Mouse (Mus musculus) midbrain, embryonic 10.5 days (tissue): ENCODE data around the gene Wbp2. TPM values are rescaled to one million over a fixed set of nuclear protein-coding genes. Genes with fewer than 3 reads are reported as not detected.
A peak's percentile ranks its signal among the peaks of the same experiment; 100 is the strongest.

Experiments
- DNase-seq: peaks from one replicate; pipeline ENCODE4 v3.0.0-alpha.2; 2017; ENCODE audit warnings: low spot score
- H3K27ac ChIP-seq: fragments of 300-500 bp; sonication (generic); replicated peaks from 2 replicates; pipeline ENCODE4 v1.5.1; 2016; ENCODE audit warnings: mild to moderate bottlenecking
- H3K27me3 ChIP-seq: fragments of 300-500 bp; sonication (generic); 2 replicates; pipeline ENCODE4 v1.6.1; 2016; ENCODE audit warnings: low read depth, mild to moderate bottlenecking; ENCODE audit not compliant: poor library complexity, severe bottlenecking
- H3K36me3 ChIP-seq: fragments of 300-500 bp; sonication (generic); 2 replicates; pipeline ENCODE4 v1.6.1; 2016; ENCODE audit warnings: mild to moderate bottlenecking, moderate library complexity
- H3K4me1 ChIP-seq: fragments of 300-500 bp; sonication (generic); 2 replicates; pipeline ENCODE4 v1.6.1; 2016
- H3K4me3 ChIP-seq: fragments of 300-500 bp; sonication (generic); 2 replicates; pipeline ENCODE4 v1.5.1; 2016; ENCODE audit warnings: mild to moderate bottlenecking, moderate library complexity
- H3K9me3 ChIP-seq: fragments of 300-500 bp; sonication (generic); replicated peaks from 2 replicates; pipeline ENCODE4 v1.6.1; 2016; ENCODE audit warnings: mild to moderate bottlenecking
- WGBS: fragments of 180-500 bp; shearing (Covaris S2); methylation state at CpG from one replicate; pipeline ENCODE4 v1.1.7; 2016; 5-methylcytosine and 5-hydroxymethylcytosine counted together
- polyA plus RNA-seq: library from polyadenylated mRNA; unstranded; fragments of >200 nt; fragmentation: Nextera tagmentation; extraction: Ambion mirVana; gene quantifications from 2 replicates; pipeline ENCODE4 v1.2.1, GENCODE M21; 2016

The Wbp2 gene
- polyA plus RNA-seq, 1 experiment from 2014 or later = 91.8 TPM

- H3K27ac ChIP-seq = no peak overlapping the region
- H3K9me3 ChIP-seq = no peaks in the 10 kb centered on the region; the same call in 1 of the 2 replicates
- DNase-seq = no peak
- H3K36me3 ChIP-seq = peaks cover 97% of the 10 kb centered on the region
- WGBS = 95% methylated on average over 1 of the region's 1 CpGs
- no peaks in the 10 kb centered on the region for H3K4me1 ChIP-seq
- no peak overlapping the region for H3K4me3 ChIP-seq
- no peaks in the 10 kb centered on the region for H3K27me3 ChIP-seq
Measured at GRCm38 (mm10) chr11:116043286-116043685, 43.5 kb downstream of the Wbp2 start.

GRCm38 (mm10) chr11:116042372-116043138, 44.2 kb downstream of the Wbp2 start:
- WGBS = 94% methylated on average over 5 of the region's 5 CpGs
- Histone ChIP-seq H3K36me3 (peaks cover 95% of the 10 kb centered on the region), H3K4me3 (no peak overlapping the region)

GRCm38 (mm10) chr11:116041833-116042232, 45.0 kb downstream of the Wbp2 start:
- peaks cover 88% of the 10 kb centered on the region for H3K36me3 ChIP-seq
- no peaks in the 10 kb centered on the region for H3K27me3 ChIP-seq
- DNase-seq = no peak
- no peaks in the 10 kb centered on the region; the same call in 1 of the 2 replicates for H3K9me3 ChIP-seq
- 97% methylated on average over 2 of the region's 2 CpGs for WGBS
- H3K27ac ChIP-seq = no peak overlapping the region
- no peaks in the 10 kb centered on the region for H3K4me1 ChIP-seq
- H3K4me3 ChIP-seq = no peak overlapping the region

More at GRCm38 (mm10) chr11:116042372-116043138, 44.2 kb downstream of the Wbp2 start:
- H3K27me3 ChIP-seq = no peaks in the 10 kb centered on the region
- H3K9me3 ChIP-seq = no peaks in the 10 kb centered on the region; the same call in 1 of the 2 replicates
- DNase-seq = no peak
- H3K4me1 ChIP-seq = no peaks in the 10 kb centered on the region
- H3K27ac ChIP-seq = no peak overlapping the region

GRCm38 (mm10) chr11:116040593-116040992, 46.2 kb downstream of the Wbp2 start:
- peaks cover 84% of the 10 kb centered on the region for H3K36me3 ChIP-seq
- DNase-seq = no peak
- no peaks in the 10 kb centered on the region for H3K4me1 ChIP-seq
- WGBS = 95% methylated on average over 6 of the region's 6 CpGs
- no peak overlapping the region for H3K27ac ChIP-seq
- H3K9me3 ChIP-seq = no peaks in the 10 kb centered on the region; the same call in 1 of the 2 replicates
- no peaks in the 10 kb centered on the region for H3K27me3 ChIP-seq
- no peak overlapping the region for H3K4me3 ChIP-seq

- Histone ChIP-seq H3K27me3 (no peaks in the 10 kb centered on the region), H3K9me3 (no peaks in the 10 kb centered on the region; the same call in 1 of the 2 replicates), H3K27ac (no peak overlapping the region), H3K4me1 (peaks cover 3% of the 10 kb centered on the region; the same call in 1 of the 2 replicates), H3K36me3 (peaks cover 82% of the 10 kb centered on the region), H3K4me3 (no peak overlapping the region)
- WGBS = 96% methylated on average over 9 of the region's 9 CpGs
- DNase-seq = no peak
Measured at GRCm38 (mm10) chr11:116037826-116038225, 49.0 kb downstream of the Wbp2 start.

GRCm38 (mm10) chr11:116036671-116037070, 50.1 kb downstream of the Wbp2 start:
- DNase-seq = no peak
- H3K4me1 ChIP-seq = peaks cover 10% of the 10 kb centered on the region
- H3K9me3 ChIP-seq = no peaks in the 10 kb centered on the region; the same call in 1 of the 2 replicates
- no peak overlapping the region for H3K4me3 ChIP-seq
- no peak overlapping the region for H3K27ac ChIP-seq
- H3K36me3 ChIP-seq = peaks cover 82% of the 10 kb centered on the region
- WGBS = 95% methylated on average over 3 of the region's 3 CpGs
- H3K27me3 ChIP-seq = no peaks in the 10 kb centered on the region

- 93% methylated on average over 6 of the region's 6 CpGs for WGBS
- Histone ChIP-seq H3K27me3 (no peaks in the 10 kb centered on the region), H3K9me3 (no peaks in the 10 kb centered on the region), H3K36me3 (peaks cover 65% of the 10 kb centered on the region), H3K4me1 (peaks cover 23% of the 10 kb centered on the region), H3K4me3 (no peak overlapping the region), H3K27ac (no peak overlapping the region)
- DNase-seq = no peak
Measured at GRCm38 (mm10) chr11:116034584-116034983, 52.2 kb downstream of the Wbp2 start.

GRCm38 (mm10) chr11:116030898-116031845, 55.6 kb downstream of the Wbp2 start:
- Histone ChIP-seq H3K4me3 (peak overlapping the region; percentile 81), H3K27me3 (no peaks in the 10 kb centered on the region), H3K27ac (peak overlapping the region; percentile 99), H3K9me3 (no peaks in the 10 kb centered on the region), H3K36me3 (peaks cover 40% of the 10 kb centered on the region), H3K4me1 (peaks cover 25% of the 10 kb centered on the region)
- DNase-seq = peak; percentile 36
- 34% methylated on average over 14 of the region's 14 CpGs for WGBS

GRCm38 (mm10) chr11:116030088-116030897, 56.5 kb downstream of the Wbp2 start, which contains the start of gene Unk:
Gene Unk (plus strand): TSS chr11:116030322.
- DNase-seq = peak; percentile 98
- no peaks in the 10 kb centered on the region for H3K27me3 ChIP-seq
- under 1% methylated on average over 62 of the region's 67 CpGs for WGBS
- H3K4me3 ChIP-seq = peak within 1 kb of the TSS; percentile 81
- no peaks in the 10 kb centered on the region for H3K9me3 ChIP-seq
- peaks cover 35% of the 10 kb centered on the region for H3K36me3 ChIP-seq
- peak within 1 kb of the TSS; percentile 99 for H3K27ac ChIP-seq
- H3K4me1 ChIP-seq = peaks cover 25% of the 10 kb centered on the region

- H3K4me3 ChIP-seq = peak overlapping the region; percentile 81
- peak overlapping the region; percentile 99 for H3K27ac ChIP-seq
- no peaks in the 10 kb centered on the region for H3K27me3 ChIP-seq
- H3K36me3 ChIP-seq = peaks cover 27% of the 10 kb centered on the region
- no peaks in the 10 kb centered on the region for H3K9me3 ChIP-seq
- DNase-seq = no peak
- H3K4me1 ChIP-seq = peaks cover 28% of the 10 kb centered on the region
- WGBS = 86% methylated on average over 6 of the region's 6 CpGs
Measured at GRCm38 (mm10) chr11:116029086-116029865, 57.5 kb downstream of the Wbp2 start.
